Mouse (Mus musculus) hindbrain, embryonic 16.5 days (tissue): ENCODE results near the gene Insrr. TPM values are rescaled to one million over a fixed set of nuclear protein-coding genes. Genes with fewer than 3 reads are reported as not detected.
A peak's percentile ranks its signal among the peaks of the same experiment; 100 is the strongest.
"Not testable (repeated sequence)": the region's sequence is repeated elsewhere in the genome, so short reads cannot be mapped to it uniquely, and the experiment has no call there.

Experiments used
- ATAC-seq: fragments of 200-750 bp; cut with Nextera tagmentation; 2 replicates; pipeline ENCODE4 v1.8.0; 2017; ENCODE audit warnings: moderate TSS enrichment, moderate library complexity
- H3K27ac ChIP-seq: fragments of 300-500 bp; sonication (generic); 2 replicates; pipeline ENCODE4 v1.5.1; 2014; ENCODE audit warnings: low read depth, mild to moderate bottlenecking, control low read depth, low read length, moderate library complexity
- H3K27me3 ChIP-seq: fragments of 300-500 bp; sonication (generic); replicated peaks from 2 replicates; pipeline ENCODE4 v1.6.1; 2014; ENCODE audit warnings: low read length; ENCODE audit not compliant: control insufficient read depth, insufficient read depth
- H3K36me3 ChIP-seq: fragments of 300-500 bp; sonication (generic); 2 replicates; pipeline ENCODE4 v1.6.1; 2014; ENCODE audit warnings: mild to moderate bottlenecking, low read length, moderate library complexity, mixed read lengths; ENCODE audit not compliant: control insufficient read depth, insufficient read depth
- H3K4me1 ChIP-seq: fragments of 300-500 bp; sonication (generic); 2 replicates; pipeline ENCODE4 v1.6.1; 2014; ENCODE audit warnings: low read depth, low read length; ENCODE audit not compliant: control insufficient read depth, insufficient read depth
- H3K4me2 ChIP-seq: fragments of 300-500 bp; sonication (generic); 2 replicates; pipeline ENCODE4 v1.6.1; 2014; ENCODE audit warnings: mild to moderate bottlenecking, low read length, control low read depth, moderate library complexity
- H3K4me3 ChIP-seq: fragments of 300-500 bp; sonication (generic); 2 replicates; pipeline ENCODE4 v1.5.1; 2014; ENCODE audit warnings: mild to moderate bottlenecking, low read length, control low read depth, moderate library complexity
- H3K9ac ChIP-seq: fragments of 300-500 bp; sonication (generic); 2 replicates; pipeline ENCODE4 v1.6.1; 2014; ENCODE audit warnings: low read depth, mild to moderate bottlenecking, control low read depth, low read length, moderate library complexity
- H3K9me3 ChIP-seq: fragments of 300-500 bp; sonication (generic); 2 replicates; pipeline ENCODE4 v1.6.1; 2014; ENCODE audit warnings: mild to moderate bottlenecking, low read length, moderate library complexity; ENCODE audit not compliant: control insufficient read depth
- WGBS: fragments of 180-500 bp; shearing (Covaris S2); extraction: QIAGEN DNeasy Blood & Tissue Kit; methylation state at CpG from one replicate; pipeline ENCODE4 v1.1.7; 2014; 5-methylcytosine and 5-hydroxymethylcytosine counted together
- polyA plus RNA-seq: library from polyadenylated mRNA; unstranded; fragments of >200 nt; fragmentation: Nextera tagmentation; extraction: Ambion mirVana; gene quantifications from 2 replicates; pipeline ENCODE4 v1.2.1, GENCODE M21; 2015

Gene Insrr
- polyA plus RNA-seq, 1 experiment from 2014 or later = 0.49 TPM

- H3K27me3 ChIP-seq = no peaks in the 10 kb centered on the region
- H3K4me2 ChIP-seq = no peak overlapping the region
- no peak for ATAC-seq
- no peak overlapping the region for H3K27ac ChIP-seq
- H3K36me3 ChIP-seq = peaks cover 15% of the 10 kb centered on the region
- no peak overlapping the region for H3K9ac ChIP-seq
- no peaks in the 10 kb centered on the region for H3K9me3 ChIP-seq
- WGBS = 57% methylated on average over 7 of the region's 7 CpGs
- H3K4me1 ChIP-seq = peaks cover 2% of the 10 kb centered on the region; the same call in 1 of the 2 replicates
- H3K4me3 ChIP-seq = no peak overlapping the region
Observed at GRCm38 (mm10) chr3:87854795-87855568, 58.2 kb downstream of the Insrr start.

GRCm38 (mm10) chr3:87855936-87856335 lies 59.2 kb downstream of the Insrr start:
- Histone ChIP-seq H3K27me3 (no peaks in the 10 kb centered on the region), H3K27ac (no peak overlapping the region), H3K4me3 (no peak overlapping the region), H3K36me3 (peaks cover 15% of the 10 kb centered on the region), H3K9me3 (no peaks in the 10 kb centered on the region), H3K4me1 (peaks cover 2% of the 10 kb centered on the region; the same call in 1 of the 2 replicates), H3K4me2 (no peak overlapping the region), H3K9ac (no peak overlapping the region)
- 84% methylated on average over 8 of the region's 8 CpGs for WGBS
- no peak for ATAC-seq

- no peaks in the 10 kb centered on the region for H3K9me3 ChIP-seq
- H3K4me3 ChIP-seq = no peak overlapping the region
- WGBS = 89% methylated on average over 8 of the region's 8 CpGs
- no peaks in the 10 kb centered on the region for H3K27me3 ChIP-seq
- H3K27ac ChIP-seq = no peak overlapping the region
- peaks cover 2% of the 10 kb centered on the region; the same call in 1 of the 2 replicates for H3K4me1 ChIP-seq
- H3K36me3 ChIP-seq = peaks cover 21% of the 10 kb centered on the region
- no peak overlapping the region for H3K9ac ChIP-seq
- ATAC-seq = no peak
- H3K4me2 ChIP-seq = no peak overlapping the region
Observed at GRCm38 (mm10) chr3:87857666-87858065, 60.9 kb downstream of the Insrr start.

- Histone ChIP-seq H3K9me3 (no peaks in the 10 kb centered on the region), H3K27ac (no peak overlapping the region), H3K36me3 (peaks cover 30% of the 10 kb centered on the region), H3K27me3 (no peaks in the 10 kb centered on the region), H3K4me2 (no peak overlapping the region), H3K4me3 (no peak overlapping the region), H3K4me1 (no peaks in the 10 kb centered on the region), H3K9ac (no peak overlapping the region)
- peak; percentile 60; the same call in 1 of the 2 replicates for ATAC-seq
- 25% methylated on average over 3 of the region's 3 CpGs for WGBS
Observed at GRCm38 (mm10) chr3:87859813-87860212, 63.1 kb downstream of the Insrr start.

GRCm38 (mm10) chr3:87864111-87864510 lies 67.4 kb downstream of the Insrr start:
- not testable (repeated sequence) for H3K4me3 ChIP-seq, ATAC-seq, H3K27ac ChIP-seq, H3K9me3 ChIP-seq, H3K9ac ChIP-seq, H3K4me2 ChIP-seq, H3K27me3 ChIP-seq, H3K4me1 ChIP-seq
- 96% methylated on average over 4 of the region's 4 CpGs for whole genome bisulfite sequencing
- H3K36me3 ChIP-seq = peaks cover 31% of the 10 kb centered on the region

Other genes starting within 250 kb of the Insrr start
- 20.9 and 23.3 TPM in 2 replicates for gene Arhgef11, start 179.4 kb upstream of the Insrr start, polyA plus RNA-seq
- gene Lrrc71, start 48.3 kb upstream of the Insrr start, polyA plus RNA-seq = 0.67 and 0.80 TPM in 2 replicates
- 6.6 and 7.3 TPM in 2 replicates for gene Ntrk1, start 1.8 kb upstream of the Insrr start, polyA plus RNA-seq
- gene Pear1, start 27.4 kb downstream of the Insrr start, polyA plus RNA-seq = 8.4 and 10.6 TPM in 2 replicates
- not detected in 2 replicates for gene Sh2d2a, start 49.8 kb downstream of the Insrr start, polyA plus RNA-seq
- gene Prcc, start 88.7 kb downstream of the Insrr start, polyA plus RNA-seq = 13.9 and 15.9 TPM in 2 replicates
- 79.7 and 110 TPM in 2 replicates for gene Hdgf, start 109.4 kb downstream of the Insrr start, polyA plus RNA-seq
- gene Mrpl24, start 122.6 kb downstream of the Insrr start, polyA plus RNA-seq = 48.3 and 49.1 TPM in 2 replicates
- 22.7 and 28.9 TPM in 2 replicates for gene Isg20l2, start 133.4 kb downstream of the Insrr start, polyA plus RNA-seq
- gene Rrnad1, start 133.8 kb downstream of the Insrr start, polyA plus RNA-seq = 20.5 and 24.8 TPM in 2 replicates
- 49.1 and 52.4 TPM in 2 replicates for gene Crabp2, start 151.7 kb downstream of the Insrr start, polyA plus RNA-seq
- 15.6 and 20.2 TPM in 2 replicates for gene Nes, start 174.1 kb downstream of the Insrr start, polyA plus RNA-seq
- gene Bcan, start 203.3 kb downstream of the Insrr start, polyA plus RNA-seq = 150 and 186 TPM in 2 replicates
- 0.30 and 0.66 TPM in 2 replicates for gene Hapln2, start 230.6 kb downstream of the Insrr start, polyA plus RNA-seq
- gene Gpatch4, start 246.2 kb downstream of the Insrr start, polyA plus RNA-seq = 34.9 and 35.8 TPM in 2 replicates